Mouse (Mus musculus) yolk sac, embryonic 10.5 days (tissue): ENCODE results near the gene Slc15a2.

ENCODE experiments used
- DNase-seq: peaks from one replicate; pipeline ENCODE4 v3.0.0-alpha.2; 2017; ENCODE audit warnings: low spot score

The Slc15a2 gene

DNA sequence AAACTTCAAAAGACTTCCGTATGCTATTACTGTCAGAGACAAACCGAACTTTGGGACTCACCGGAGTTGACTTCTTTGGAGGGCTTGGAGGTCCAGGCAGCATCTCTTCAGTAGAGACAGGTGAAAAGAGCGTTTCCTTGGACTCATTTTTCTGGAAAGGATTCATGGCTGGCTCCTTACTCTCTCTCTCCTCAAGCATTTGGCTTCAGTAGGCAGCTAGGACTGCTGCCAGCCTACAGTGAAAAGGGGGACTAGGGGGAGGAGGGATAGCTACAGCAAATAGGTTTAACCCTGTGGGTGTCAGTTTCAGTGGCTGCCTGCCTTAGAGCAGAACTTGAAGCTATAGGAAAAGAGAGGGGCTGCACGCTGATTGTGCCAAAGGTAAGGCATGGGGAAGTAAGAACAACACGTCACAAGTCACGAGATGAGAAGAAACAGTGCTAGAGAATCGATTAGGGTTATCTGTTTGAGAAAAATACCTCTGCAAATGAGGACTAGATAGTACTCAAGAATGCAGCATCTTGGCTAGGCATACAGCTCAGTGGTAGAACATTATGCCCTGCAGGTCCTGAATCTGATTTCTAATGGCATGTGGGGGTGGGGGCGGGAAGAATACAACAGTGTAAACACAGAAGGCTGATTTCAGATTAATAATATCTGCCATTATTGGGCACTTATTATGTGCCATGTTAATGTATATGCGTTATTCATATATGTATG is at the start of gene Slc15a2:
TSS of gene Slc15a2 (minus strand) at position 369 of the 720 bp plus-strand sequence.
- DNase-seq, result no peak

- peak; percentile 9 for DNase-seq
These were observed 44.1 kb upstream of the Slc15a2 start for GRCm38 (mm10) chr16:36828820-36829219.

DNA sequence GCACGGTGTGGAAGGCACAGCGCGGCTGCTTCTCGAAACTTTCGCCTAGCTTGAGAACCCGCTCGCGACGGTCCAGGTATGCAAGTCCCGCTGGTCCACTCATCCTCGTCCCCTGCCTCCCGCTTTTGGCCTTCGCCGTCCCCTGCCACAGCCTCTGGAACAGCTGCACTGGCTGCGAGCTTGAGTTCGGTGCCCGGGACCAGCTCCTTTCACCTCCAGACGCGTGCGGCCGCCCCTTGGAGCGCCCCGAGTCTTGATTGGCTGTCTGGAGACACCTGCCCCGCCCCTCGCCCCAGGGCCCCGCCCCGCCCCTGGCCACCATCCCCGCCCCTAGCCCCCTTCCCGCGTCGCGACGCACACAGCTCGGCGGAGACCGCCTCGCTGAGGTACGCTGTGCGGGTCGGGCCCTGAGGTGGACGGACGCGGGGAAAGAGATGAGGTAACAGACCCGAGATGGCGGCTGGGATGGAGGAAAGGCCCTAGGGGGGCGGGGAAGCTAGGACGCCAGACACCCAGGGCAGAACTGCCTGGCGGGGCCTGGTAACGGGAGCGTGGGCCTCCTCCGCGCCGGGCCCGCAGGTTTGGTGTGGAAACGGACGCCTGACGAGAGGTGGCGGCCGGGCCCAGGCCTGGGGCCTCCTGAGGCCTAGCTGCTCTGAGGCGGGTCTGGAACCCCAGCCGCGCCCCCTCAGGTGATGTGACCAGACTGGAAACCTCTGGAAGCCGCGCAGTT is 43.5 kb upstream of the Slc15a2 start, which contains the start of gene Iqcb1:
TSS of gene Iqcb1 (plus strand) at position 332 of the 733 bp plus-strand sequence.
- DNase-seq, result peak; percentile 91

DNA sequence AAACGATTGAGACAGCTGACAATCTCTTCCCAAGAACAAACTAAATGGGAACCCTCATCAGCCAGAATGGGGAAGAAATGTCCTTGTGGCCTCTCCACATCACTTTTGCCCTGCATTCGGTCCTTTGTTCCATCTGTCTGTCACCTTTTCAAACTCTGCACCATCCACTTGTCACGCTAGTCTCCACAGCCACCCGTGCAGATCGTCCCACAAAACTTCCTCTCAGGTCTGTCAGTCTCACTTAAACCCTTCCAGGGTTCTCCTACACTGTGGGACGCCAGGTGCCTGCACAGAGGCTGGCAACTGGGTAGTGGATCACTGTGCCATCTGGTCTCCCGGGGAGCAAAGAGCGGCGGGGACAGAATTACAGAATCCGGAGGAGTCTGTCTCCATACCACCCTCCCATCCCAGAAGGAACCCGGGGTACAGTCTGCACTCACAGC is 42.9 kb upstream of the Slc15a2 start:
- DNase-seq, result no peak

DNA sequence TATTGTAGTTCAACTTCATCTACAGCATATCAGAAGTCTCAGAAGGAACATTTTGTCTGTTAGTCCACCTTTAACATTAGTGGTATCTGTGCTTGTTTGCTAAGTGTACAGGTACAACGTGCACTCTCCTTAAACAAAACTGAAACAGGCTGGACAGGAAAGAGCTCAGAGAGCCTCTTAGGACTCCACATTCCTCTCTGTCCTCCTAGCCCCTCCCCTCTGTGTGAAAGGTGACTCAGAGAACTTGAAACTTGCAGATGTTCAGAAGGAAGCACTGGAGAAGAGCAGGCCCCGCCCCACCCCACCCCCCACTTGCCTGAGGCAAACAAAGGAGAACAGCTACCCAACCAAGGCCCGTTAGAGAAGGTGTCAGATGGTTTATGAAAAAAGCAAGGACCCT is 36.7 kb upstream of the Slc15a2 start:
- DNase-seq, result peak; percentile 82

GRCm38 (mm10) chr16:36820747-36821146 is 36.0 kb upstream of the Slc15a2 start:
- DNase-seq, result peak; percentile 13

GRCm38 (mm10) chr16:36820016-36820415 is 35.3 kb upstream of the Slc15a2 start:
- no peak for DNase-seq

DNA sequence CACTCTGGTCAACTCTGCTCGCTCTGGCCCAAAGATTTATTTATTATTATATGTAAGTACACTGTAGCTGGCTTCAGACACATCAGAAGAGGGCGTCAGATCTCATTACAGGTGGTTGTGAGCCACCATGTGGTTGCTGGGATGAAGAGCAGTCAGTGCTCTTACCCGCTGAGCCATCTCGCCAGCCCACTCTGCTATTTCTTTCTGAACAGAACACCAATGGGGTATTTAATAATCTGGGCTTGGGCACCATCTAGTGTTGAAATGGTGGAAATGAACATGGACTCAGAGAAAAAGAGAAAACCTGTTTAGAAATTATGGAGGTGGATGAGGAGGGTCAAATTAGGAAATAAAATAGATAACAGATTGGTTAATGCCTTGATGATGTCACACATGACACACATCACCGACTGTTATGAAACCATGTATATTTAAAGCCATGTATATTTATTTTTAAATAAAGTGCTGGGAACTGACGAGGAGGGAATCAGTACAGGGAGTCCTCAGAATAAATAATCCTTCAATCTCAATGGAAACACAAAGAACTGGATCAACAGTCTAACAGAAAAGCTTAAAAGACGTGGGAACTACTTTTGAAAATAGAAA is 32.7 kb upstream of the Slc15a2 start:
- peak; percentile 67 for DNase-seq

DNA sequence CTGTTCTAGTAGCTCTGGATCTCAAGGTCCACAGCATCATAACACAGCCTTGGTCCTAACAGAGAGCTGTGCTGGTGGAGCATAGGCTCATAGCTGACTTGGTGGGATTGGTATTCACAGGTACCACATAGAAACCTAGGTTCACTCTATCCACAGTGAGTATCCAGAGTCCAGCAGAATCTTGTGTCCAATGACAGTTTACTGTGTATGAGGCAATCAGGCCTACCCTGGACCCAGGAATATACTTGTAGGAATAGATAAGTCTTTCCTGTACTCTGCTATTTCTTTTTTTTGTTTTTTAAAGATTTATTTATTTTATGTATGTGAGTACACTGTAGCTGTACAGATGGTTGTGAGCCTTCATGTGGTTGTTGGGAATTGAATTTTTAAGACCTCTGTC is 32.2 kb upstream of the Slc15a2 start:
- no peak for DNase-seq

GRCm38 (mm10) chr16:36813680-36814079 is 28.9 kb upstream of the Slc15a2 start:
- DNase-seq, result no peak

DNA sequence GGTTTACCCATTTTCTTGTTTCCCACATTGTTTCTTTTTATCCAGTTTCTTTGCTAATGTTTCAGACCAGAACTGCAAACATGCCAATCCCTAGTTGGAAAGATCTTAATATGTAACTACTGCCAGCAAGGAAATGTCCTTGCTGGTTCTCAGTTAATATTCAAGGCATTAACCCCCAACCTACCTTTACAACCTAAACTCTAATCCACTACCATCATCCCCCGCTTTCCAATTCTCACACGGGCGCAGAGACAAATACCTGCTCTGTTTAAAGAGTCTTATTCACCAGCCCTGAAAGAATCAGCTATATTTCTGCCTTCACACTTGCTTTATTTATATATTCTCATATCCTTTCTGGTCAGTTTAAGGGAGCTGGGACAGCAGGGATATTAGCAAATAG is 23.9 kb upstream of the Slc15a2 start:
- peak; percentile 28 for DNase-seq

DNA sequence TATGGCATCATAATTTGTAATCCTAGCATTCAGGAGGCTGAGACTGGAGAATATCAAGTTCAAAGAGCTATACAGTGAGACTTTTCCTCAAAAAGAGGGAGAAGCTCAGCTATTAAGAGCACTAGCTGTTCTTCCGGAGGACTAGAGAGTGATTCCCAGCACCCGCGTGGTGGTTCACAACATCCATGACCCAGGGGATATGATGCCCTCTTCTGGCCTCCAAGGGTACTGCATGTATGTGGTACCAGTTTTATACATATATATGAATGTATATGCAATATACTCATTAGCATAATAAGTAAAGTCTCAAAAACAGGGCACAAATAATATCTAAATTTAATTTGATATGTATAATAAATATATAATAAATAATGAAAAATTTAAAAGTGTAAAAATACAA is 17.6 kb upstream of the Slc15a2 start:
- DNase-seq, result no peak

- DNase-seq, result no peak
These were observed 13.6 kb upstream of the Slc15a2 start for GRCm38 (mm10) chr16:36798334-36798733.

DNA sequence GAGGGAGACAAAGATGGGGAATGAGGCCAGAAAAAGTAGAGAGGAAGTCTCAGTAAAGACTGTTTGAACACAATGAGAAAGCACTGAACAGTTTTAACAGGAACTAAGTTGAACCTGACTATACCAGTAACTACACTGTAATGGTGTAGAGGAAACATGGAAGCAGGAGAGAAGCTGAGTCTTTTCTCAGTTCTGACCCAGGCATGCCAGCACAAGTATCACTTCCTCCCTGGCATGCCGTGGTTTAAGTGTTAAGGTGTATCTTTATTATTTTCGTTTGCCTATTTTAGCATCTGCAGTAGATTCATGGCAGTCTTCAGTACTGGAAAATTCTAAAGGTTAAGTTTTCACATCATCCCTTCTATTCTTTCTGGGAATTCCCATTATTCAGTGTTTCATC is 10.2 kb upstream of the Slc15a2 start:
- DNase-seq, result no peak

- no peak for DNase-seq
These were observed 5.4 kb upstream of the Slc15a2 start for GRCm38 (mm10) chr16:36790166-36790565.

DNA sequence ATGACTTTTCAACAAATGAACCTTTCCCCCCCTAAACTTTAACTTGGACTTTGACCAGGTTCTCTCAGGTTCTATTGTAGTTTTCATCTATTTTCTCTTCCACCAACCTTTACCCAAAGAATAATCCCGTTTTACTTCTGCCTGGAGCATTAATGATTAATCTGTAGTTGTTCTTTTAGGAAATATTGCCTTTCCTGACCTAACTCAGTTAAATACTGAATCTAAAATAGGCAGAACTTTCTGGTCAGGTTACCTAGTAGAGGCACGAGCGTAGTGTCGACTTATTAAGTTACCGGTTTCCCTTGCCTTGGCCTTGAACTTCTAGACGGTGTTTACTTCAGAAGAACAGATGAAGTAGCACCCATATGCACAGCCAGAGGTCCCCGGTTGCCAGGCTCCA is 1.7 kb upstream of the Slc15a2 start:
- DNase-seq, result no peak

GRCm38 (mm10) chr16:36784146-36784545 is 616 bp downstream of the Slc15a2 start:
- DNase-seq, result no peak

GRCm38 (mm10) chr16:36775658-36776057 is 9.1 kb downstream of the Slc15a2 start:
- no peak for DNase-seq

DNA sequence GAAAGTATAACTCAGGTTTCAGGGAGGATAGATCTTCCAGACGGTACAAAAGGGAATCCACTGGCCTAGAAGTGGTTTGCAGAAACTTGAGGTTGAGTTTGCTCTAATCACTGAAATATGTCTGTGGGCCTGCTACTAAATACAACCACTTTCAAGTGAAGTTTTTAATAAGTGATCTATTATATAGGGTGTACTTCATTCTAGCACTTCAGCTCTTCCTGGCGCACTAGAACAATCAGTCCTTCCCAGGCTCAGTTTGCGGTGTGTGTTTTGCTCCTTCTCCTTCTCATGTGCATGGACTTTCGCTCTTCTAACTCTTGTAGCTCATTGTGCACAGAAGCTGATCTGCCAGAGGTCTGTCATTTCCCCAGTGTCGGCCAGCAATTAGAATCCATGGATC is 11.8 kb downstream of the Slc15a2 start:
- DNase-seq, result no peak

- DNase-seq, result no peak
These were observed 13.1 kb downstream of the Slc15a2 start for GRCm38 (mm10) chr16:36771703-36772102.

DNA sequence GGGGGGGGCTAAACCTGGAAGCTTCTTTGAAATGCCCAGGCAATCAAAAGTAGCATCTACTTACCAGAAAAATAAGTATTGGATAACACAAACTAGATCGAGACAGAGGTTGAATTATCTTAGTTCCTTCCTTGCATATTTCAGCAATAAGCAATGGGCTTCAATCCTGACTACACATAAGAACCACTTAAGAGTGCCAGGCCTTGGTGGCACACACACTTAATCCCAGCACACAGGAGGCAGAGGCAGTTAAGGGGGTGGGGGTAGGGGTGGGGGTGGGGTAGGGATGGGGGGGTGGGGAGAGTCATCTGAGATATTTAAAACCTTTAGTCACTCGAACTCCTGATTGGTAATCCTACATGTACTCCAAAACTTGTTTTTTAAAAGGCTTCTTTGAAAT is 13.5 kb downstream of the Slc15a2 start:
- DNase-seq, result no peak

- DNase-seq, result no peak
These were observed 13.9 kb downstream of the Slc15a2 start for GRCm38 (mm10) chr16:36770830-36771229.

- no peak for DNase-seq
These were observed 14.5 kb downstream of the Slc15a2 start for GRCm38 (mm10) chr16:36770191-36770771.
